Mouse (Mus musculus) stomach, postnatal 0 days (tissue): ENCODE measurements around the gene Kdm4d. TPM values are rescaled to one million over a fixed set of nuclear protein-coding genes. Genes with fewer than 3 reads are reported as not detected.
"Not testable (repeated sequence)": the region's sequence is repeated elsewhere in the genome, so short reads cannot be mapped to it uniquely, and the experiment has no call there.

ENCODE experiments used
- ATAC-seq: fragments of 200-750 bp; cut with Nextera tagmentation; 2 replicates; pipeline ENCODE4 v1.8.0; 2017; ENCODE audit not compliant: low FRiP score, low TSS enrichment
- DNase-seq: peaks from one replicate; pipeline ENCODE4 v3.0.0-alpha.2; 2016; ENCODE audit warnings: low spot score
- H3K27ac ChIP-seq: fragments of 300-500 bp; sonication (generic); replicated peaks from 2 replicates; pipeline ENCODE4 v1.5.1; 2014; ENCODE audit warnings: mild to moderate bottlenecking, control low read depth
- H3K27me3 ChIP-seq: fragments of 300-500 bp; sonication (generic); 2 replicates; pipeline ENCODE4 v1.6.1; 2014; ENCODE audit warnings: low read length; ENCODE audit not compliant: control insufficient read depth, insufficient read depth
- H3K36me3 ChIP-seq: fragments of 300-500 bp; sonication (generic); 2 replicates; pipeline ENCODE4 v1.6.1; 2014; ENCODE audit warnings: low read length, mixed read lengths; ENCODE audit not compliant: control insufficient read depth, insufficient read depth
- H3K4me1 ChIP-seq: fragments of 300-500 bp; sonication (generic); replicated peaks from 2 replicates; pipeline ENCODE4 v1.6.1; 2014; ENCODE audit warnings: antibody characterized with exemption; ENCODE audit not compliant: control insufficient read depth, insufficient read depth
- H3K4me2 ChIP-seq: fragments of 300-500 bp; sonication (generic); replicated peaks from 2 replicates; pipeline ENCODE4 v1.6.1; 2014; ENCODE audit warnings: low read depth, mild to moderate bottlenecking, control low read depth, moderate library complexity
- H3K4me3 ChIP-seq: fragments of 300-500 bp; sonication (generic); 2 replicates; pipeline ENCODE4 v1.5.1; 2014; ENCODE audit warnings: low read depth, low read length, control low read depth
- H3K9ac ChIP-seq: fragments of 300-500 bp; sonication (generic); 2 replicates; pipeline ENCODE4 v1.6.1; 2014; ENCODE audit warnings: mild to moderate bottlenecking, low read length, control low read depth, mixed read lengths
- H3K9me3 ChIP-seq: fragments of 300-500 bp; sonication (generic); 2 replicates; pipeline ENCODE4 v1.6.1; 2016; ENCODE audit warnings: low read length; ENCODE audit not compliant: control insufficient read depth
- CTCF ChIP-seq: IDR thresholded peaks from 2 replicates; pipeline ENCODE4 v1.5.1; 2016; ENCODE audit warnings: antibody characterized with exemption, low read depth, mild to moderate bottlenecking, moderate library complexity
- EP300 ChIP-seq: optimal IDR thresholded peaks from 2 replicates; pipeline ENCODE3; 2016; ENCODE audit warnings: antibody characterized with exemption
- WGBS: fragments of 180-500 bp; shearing (Covaris S2); extraction: QIAGEN DNeasy Blood & Tissue Kit; methylation state at CpG from one replicate; pipeline ENCODE4 v1.1.7; 2014; 5-methylcytosine and 5-hydroxymethylcytosine counted together
- polyA plus RNA-seq: library from polyadenylated mRNA; unstranded; fragments of >200 nt; fragmentation: Nextera tagmentation; extraction: Ambion mirVana; gene quantifications from 2 replicates; pipeline ENCODE4 v1.2.1, GENCODE M21; 2015

Gene Kdm4d
- polyA plus RNA-seq, 1 experiment from 2014 or later, result 0.16 TPM

DNA sequence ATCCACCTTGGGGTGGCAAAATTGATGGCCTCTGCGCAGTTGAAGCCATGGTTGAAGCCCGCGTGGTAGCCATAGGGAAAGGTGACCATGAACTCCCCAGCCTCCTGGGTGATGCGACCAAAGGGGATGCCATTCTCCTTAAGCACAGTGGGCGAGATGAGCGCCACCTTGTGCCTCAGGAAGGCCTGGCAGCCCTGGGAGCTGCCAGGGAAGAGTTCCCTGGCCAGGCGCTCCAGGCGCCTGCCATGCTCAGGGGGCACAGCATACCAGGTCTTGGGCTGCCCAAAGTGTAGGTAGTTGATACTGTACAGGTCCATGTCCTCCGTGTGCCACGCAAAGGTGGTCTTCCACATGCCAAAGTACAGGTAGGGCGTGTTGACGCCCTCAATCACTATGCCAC is 36.6 kb downstream of the Kdm4d start:
- not testable (repeated sequence) for ATAC-seq, H3K4me1 ChIP-seq, H3K36me3 ChIP-seq, DNase-seq, H3K4me2 ChIP-seq, H3K27me3 ChIP-seq, H3K9ac ChIP-seq, H3K4me3 ChIP-seq, H3K27ac ChIP-seq, H3K9me3 ChIP-seq
- peak; percentile 22; the same call in 1 of the 2 replicates for TF ChIP-seq CTCF
- 79% methylated on average over 12 of the region's 12 CpGs for WGBS

GRCm38 (mm10) chr9:14462536-14462935 is 37.7 kb downstream of the Kdm4d start:
- not testable (repeated sequence) for H3K27ac ChIP-seq, DNase-seq, H3K4me1 ChIP-seq, ATAC-seq, H3K9me3 ChIP-seq, H3K9ac ChIP-seq, H3K4me3 ChIP-seq, H3K4me2 ChIP-seq, H3K36me3 ChIP-seq, H3K27me3 ChIP-seq
- 93% methylated on average over 1 of the region's 1 CpGs for WGBS

- no peaks in the 10 kb centered on the region for H3K9me3 ChIP-seq
- no peak overlapping the region for H3K27ac ChIP-seq
- ATAC-seq (no peak), DNase-seq (no peak)
- 87% methylated on average over 3 of the region's 3 CpGs for WGBS
- no peaks in the 10 kb centered on the region for H3K27me3 ChIP-seq
- no peak overlapping the region for H3K9ac ChIP-seq
- no peak overlapping the region for H3K4me3 ChIP-seq
- no peaks in the 10 kb centered on the region for H3K4me1 ChIP-seq
- no peak overlapping the region for H3K4me2 ChIP-seq
- H3K36me3 ChIP-seq, result no peaks in the 10 kb centered on the region
- no peak for TF ChIP-seq EP300
- TF ChIP-seq CTCF, result no peak
These were observed 44.0 kb downstream of the Kdm4d start for GRCm38 (mm10) chr9:14456320-14456719.

DNA sequence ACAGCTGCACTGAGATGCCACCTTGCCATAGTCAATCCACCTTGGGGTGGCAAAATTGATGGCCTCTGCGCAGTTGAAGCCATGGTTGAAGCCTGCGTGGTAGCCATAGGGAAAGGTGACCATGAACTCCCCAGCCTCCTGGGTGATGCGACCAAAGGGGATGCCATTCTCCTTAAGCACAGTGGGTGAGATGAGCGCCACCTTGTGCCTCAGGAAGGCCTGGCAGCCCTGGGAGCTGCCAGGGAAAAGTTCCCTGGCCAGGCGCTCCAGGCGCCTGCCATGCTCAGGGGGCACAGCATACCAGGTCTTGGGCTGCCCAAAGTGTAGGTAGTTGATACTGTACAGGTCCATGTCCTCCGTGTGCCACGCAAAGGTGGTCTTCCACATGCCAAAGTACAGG is 49.2 kb downstream of the Kdm4d start:
- DNase-seq, H3K4me3 ChIP-seq, H3K4me1 ChIP-seq, H3K9ac ChIP-seq, H3K27me3 ChIP-seq, H3K4me2 ChIP-seq, H3K36me3 ChIP-seq, H3K27ac ChIP-seq, ATAC-seq, H3K9me3 ChIP-seq: not testable (repeated sequence)
- 64% methylated on average over 7 of the region's 8 CpGs for WGBS
- TF ChIP-seq CTCF, result peak; percentile 48; the same call in 1 of the 2 replicates

- H3K36me3 ChIP-seq, H3K4me3 ChIP-seq, H3K4me2 ChIP-seq, H3K27ac ChIP-seq, H3K9me3 ChIP-seq, H3K4me1 ChIP-seq, DNase-seq, H3K9ac ChIP-seq, ATAC-seq, H3K27me3 ChIP-seq: not testable (repeated sequence)
- 80% methylated on average over 2 of the region's 2 CpGs for WGBS
These were observed 53.2 kb downstream of the Kdm4d start for GRCm38 (mm10) chr9:14447086-14447485.

- TF ChIP-seq EP300 (no peak), CTCF (peak; percentile 43)
- 0 out of 2 replicates have a peak, but pooled peaks cover 3% of the 10 kb centered on the region for H3K9me3 ChIP-seq
- H3K27me3 ChIP-seq, result no peaks in the 10 kb centered on the region
- no peak overlapping the region for H3K4me3 ChIP-seq
- ATAC-seq, result no peak
- H3K4me1 ChIP-seq, result no peaks in the 10 kb centered on the region
- no peak overlapping the region for H3K27ac ChIP-seq
- H3K9ac ChIP-seq, result no peak overlapping the region
- DNase-seq, result no peak
- H3K4me2 ChIP-seq, result no peak overlapping the region
- whole genome bisulfite sequencing, result 84% methylated on average over 1 of the region's 1 CpGs
- no peaks in the 10 kb centered on the region for H3K36me3 ChIP-seq
These were observed 59.9 kb downstream of the Kdm4d start for GRCm38 (mm10) chr9:14440347-14440746.
